ENCODE assay signal across 10 mouse cellular contexts in the genomic region with DNA sequence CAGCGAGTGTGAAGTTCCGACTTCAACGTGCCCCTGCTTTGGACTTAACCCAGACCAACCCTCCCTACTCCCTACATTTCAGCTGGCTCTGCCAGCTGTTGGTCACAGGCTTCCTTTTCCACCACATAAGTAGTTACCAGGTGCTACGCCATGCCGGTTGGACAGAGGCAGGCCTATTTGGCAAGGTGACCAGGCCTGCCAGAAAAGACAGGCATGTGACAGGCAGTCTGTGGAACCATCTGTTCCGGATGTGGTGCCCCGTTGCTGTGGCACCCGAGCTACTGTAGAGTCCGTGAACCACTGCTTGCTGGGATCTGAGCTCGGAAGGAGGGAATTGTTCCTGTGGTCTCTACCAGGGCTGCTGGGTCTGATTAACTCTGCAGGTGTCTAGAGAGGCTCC. TPM values are rescaled to one million over a fixed set of nuclear protein-coding genes. Genes with fewer than 3 reads are reported as not detected.
DNase-seq lines count a peak whose midpoint lies in the region; ATAC-seq and TF ChIP-seq lines count a peak whose summit lies in the region.
"Had no signal": no experiment of that assay in that cellular context is flagged by ENCODE, and none has a peak within 500 bp of the region (broad histone marks: within the 10 kb centered on the region; RNA-seq: fewer than 3 reads in every experiment).

No protein-coding gene starts in this region.

- ATAC-seq in erythroid progenitor cell, adult 5-6 weeks (replicated peaks; ENCODE audit: low FRiP score, poor library complexity, severe bottlenecking), result no peak

- no peak for TF ChIP-seq POLR2A in embryonic fibroblast, embryonic 13.5 days (IDR thresholded peaks at IDR 0.05; ENCODE audit: low read depth, low read length)

- TF ChIP-seq CTCF in embryonic fibroblast, embryonic 13.5 days (IDR thresholded peaks at IDR 0.05; ENCODE audit: borderline replicate concordance, insufficient read depth, low read length), result no peak
- TF ChIP-seq CTCF in layer of hippocampus, adult 2 months (conservative IDR thresholded peaks at IDR 0.05), result no peak

- H3K27ac ChIP-seq in embryonic fibroblast, embryonic 13.5 days (ENCODE audit: insufficient read depth, low read length), result peak overlapping the region; percentile 46
- no peak overlapping the region for H3K27ac ChIP-seq in layer of hippocampus, adult 2 months
- H3K27ac ChIP-seq: liver, embryonic 15.5 days had no signal

- DNase-seq in lung, postnatal 25 days (ENCODE audit: low spot score), result peak; percentile 34
- DNase-seq in lung, postnatal 14 days, result no peak
- peak; percentile 22 to 58 for DNase-seq in layer of hippocampus, adult 2 months (ENCODE audit: low spot score in 2 of 2)
- peak; percentile 59 to 74 for DNase-seq in thymus, adult 18-20 months
- DNase-seq in embryo, embryonic 9.5 days (ENCODE audit: extremely low spot score), result no peak
- no peak for DNase-seq in urinary bladder, adult 18-20 months (ENCODE audit: low spot score in 2 of 2)

- H3K4me1 ChIP-seq in embryonic fibroblast, embryonic 13.5 days (ENCODE audit: control insufficient read depth, insufficient read depth, low read length), result peaks cover 33% of the 10 kb centered on the region
- H3K4me1 ChIP-seq: liver, embryonic 15.5 days had no signal

- H3K4me3 ChIP-seq in embryonic fibroblast, embryonic 13.5 days (ENCODE audit: insufficient read depth, low read length), result no peak overlapping the region
- no peak overlapping the region for H3K4me3 ChIP-seq in layer of hippocampus, adult 2 months
- H3K4me3 ChIP-seq: liver, embryonic 15.5 days had no signal

RNA-seq across cellular contexts. Expression of a gene that starts 22.1 kb away (rescaled TPM):
- polyA plus RNA-seq in embryonic fibroblast, embryonic 13.5 days (2011; ENCODE audit: insufficient read length, low read depth, missing spikeins), result 0.98 and 3.5 TPM in 2 replicates
- 1 to 10 TPM; 2.9 to 3.5 TPM for total RNA-seq in layer of hippocampus, adult 2 months (2021)
- total RNA-seq in erythroid progenitor cell, adult 5-6 weeks (2015; ENCODE audit: low replicate concordance), result not detected in 2 replicates
- total RNA-seq in erythroid progenitor cell, adult 5-6 weeks (2017; ENCODE audit: low replicate concordance), result not detected in 2 replicates

RNA-seq across cellular contexts. Expression of a gene that starts 31.7 kb away (rescaled TPM):
- not detected in 2 replicates for polyA plus RNA-seq in embryonic fibroblast, embryonic 13.5 days (2011; ENCODE audit: insufficient read length, low read depth, missing spikeins)
- under 1 TPM; 0.37 to 0.95 TPM for total RNA-seq in layer of hippocampus, adult 2 months (2021)
- not detected in 2 replicates for total RNA-seq in erythroid progenitor cell, adult 5-6 weeks (2015; ENCODE audit: low replicate concordance)
- not detected in 2 replicates for total RNA-seq in erythroid progenitor cell, adult 5-6 weeks (2017; ENCODE audit: low replicate concordance)
- polyA plus RNA-seq: embryonic facial prominence, embryonic 11.5 days had no signal

RNA-seq across cellular contexts. Expression of a gene that starts 31.7 kb away (rescaled TPM):
- 21.1 and 28.2 TPM in 2 replicates for polyA plus RNA-seq in embryonic fibroblast, embryonic 13.5 days (2011; ENCODE audit: insufficient read length, low read depth, missing spikeins)
- 1 to 10 TPM; 1.2 to 1.9 TPM for total RNA-seq in layer of hippocampus, adult 2 months (2021)
- total RNA-seq in erythroid progenitor cell, adult 5-6 weeks (2015; ENCODE audit: low replicate concordance), result 5.8 and 11.7 TPM in 2 replicates
- total RNA-seq in erythroid progenitor cell, adult 5-6 weeks (2017; ENCODE audit: low replicate concordance), result 1.6 and 2.3 TPM in 2 replicates

RNA-seq across cellular contexts. Expression of a gene that starts 32.6 kb away (rescaled TPM):
- 340 and 673 TPM in 2 replicates for polyA plus RNA-seq in embryonic fibroblast, embryonic 13.5 days (2011; ENCODE audit: insufficient read length, low read depth, missing spikeins)
- total RNA-seq in layer of hippocampus, adult 2 months (2021), result 10 to 100 TPM; 52.8 to 55.9 TPM
- 44.0 and 62.5 TPM in 2 replicates for total RNA-seq in erythroid progenitor cell, adult 5-6 weeks (2015; ENCODE audit: low replicate concordance)
- total RNA-seq in erythroid progenitor cell, adult 5-6 weeks (2017; ENCODE audit: low replicate concordance), result 11.0 and 26.1 TPM in 2 replicates

RNA-seq across cellular contexts. Expression of a gene that starts 50.1 kb away (rescaled TPM):
- not detected in 2 replicates for polyA plus RNA-seq in embryonic fibroblast, embryonic 13.5 days (2011; ENCODE audit: insufficient read length, low read depth, missing spikeins)
- total RNA-seq in layer of hippocampus, adult 2 months (2021), result under 1 TPM; 0.34 to 0.49 TPM
- total RNA-seq in erythroid progenitor cell, adult 5-6 weeks (2015; ENCODE audit: low replicate concordance), result not detected in 2 replicates
- not detected in 2 replicates for total RNA-seq in erythroid progenitor cell, adult 5-6 weeks (2017; ENCODE audit: low replicate concordance)
- polyA plus RNA-seq: embryonic facial prominence, embryonic 11.5 days; liver, embryonic 15.5 days had no signal

Comparison
In these comparisons a context has a peak if more than half of its experiments do, and no peak if none do; other contexts are left out.
1. DNase-seq: peak in lung, postnatal 25 days (single experiment), layer of hippocampus, adult 2 months (2 of 2) and thymus, adult 18-20 months (2 of 2); none in lung, postnatal 14 days (single experiment), embryo, embryonic 9.5 days (single experiment) and urinary bladder, adult 18-20 months (0 of 2).